16 mouse cellular contexts compared by ENCODE assay signal in genomic region chr16:10642857-10643633, GRCm38 (mm10).
DNase-seq lines count a peak whose midpoint lies in the region; ATAC-seq lines count a peak whose summit lies in the region.
"Had no signal": no experiment of that assay in that cellular context is flagged by ENCODE, and none has a peak within 500 bp of the region (broad histone marks: within the 10 kb centered on the region; RNA-seq: fewer than 3 reads in every experiment).

No protein-coding gene starts in this region.

- H3K4me2 ChIP-seq in heart, embryonic 11.5 days: no peak overlapping the region
- H3K4me2 ChIP-seq in midbrain, embryonic 13.5 days (replicated peaks): no peak overlapping the region
- H3K4me2 ChIP-seq: forebrain, embryonic 13.5 days; midbrain, embryonic 11.5 days; neural tube, embryonic 15.5 days had no signal

- WGBS in heart, embryonic 11.5 days (ENCODE audit: insufficient replicate concordance): 36% methylated on average over 4 of the region's 4 CpGs
- 47% methylated on average over 4 of the region's 4 CpGs for WGBS in midbrain, embryonic 13.5 days

- no peaks in the 10 kb centered on the region for H3K36me3 ChIP-seq in heart, embryonic 11.5 days (ENCODE audit: control insufficient read depth, insufficient read depth, low read length)
- H3K36me3 ChIP-seq in midbrain, embryonic 13.5 days: 0 out of 2 replicates have a peak, but pooled peaks cover 4% of the 10 kb centered on the region
- H3K36me3 ChIP-seq: neural tube, embryonic 15.5 days had no signal

- H3K4me1 ChIP-seq in heart, embryonic 11.5 days (ENCODE audit: control insufficient read depth, insufficient read depth, low read length): peaks cover 19% of the 10 kb centered on the region
- H3K4me1 ChIP-seq in midbrain, embryonic 13.5 days (replicated peaks): 0 out of 2 replicates have a peak, but pooled peaks cover 2% of the 10 kb centered on the region
- H3K4me1 ChIP-seq: forebrain, embryonic 13.5 days had no signal

- no peak overlapping the region for H3K27ac ChIP-seq in heart, embryonic 11.5 days (ENCODE audit: low read depth, low read length)
- H3K27ac ChIP-seq in midbrain, embryonic 13.5 days: no peak overlapping the region
- H3K27ac ChIP-seq: forebrain, embryonic 13.5 days; liver, embryonic 14.5 days; neural tube, embryonic 15.5 days had no signal

- no peak overlapping the region for H3K4me3 ChIP-seq in heart, embryonic 11.5 days (ENCODE audit: low read depth, low read length)
- H3K4me3 ChIP-seq in midbrain, embryonic 13.5 days (replicated peaks): no peak overlapping the region
- H3K4me3 ChIP-seq: forebrain, embryonic 13.5 days; neural tube, embryonic 15.5 days had no signal

- no peaks in the 10 kb centered on the region for H3K9me3 ChIP-seq in heart, embryonic 11.5 days (replicated peaks; ENCODE audit: control insufficient read depth, low read length)
- H3K9me3 ChIP-seq in midbrain, embryonic 13.5 days: no peaks in the 10 kb centered on the region
- H3K9me3 ChIP-seq: forebrain, embryonic 13.5 days; G1E; neural tube, embryonic 15.5 days had no signal

- H3K27me3 ChIP-seq in heart, embryonic 11.5 days (ENCODE audit: control insufficient read depth, insufficient read depth, low read length): no peaks in the 10 kb centered on the region
- H3K27me3 ChIP-seq in midbrain, embryonic 13.5 days: no peaks in the 10 kb centered on the region
- H3K27me3 ChIP-seq: forebrain, embryonic 13.5 days; neural tube, embryonic 15.5 days had no signal

- H3K9ac ChIP-seq in heart, embryonic 11.5 days (ENCODE audit: low read depth, low read length): no peak overlapping the region
- H3K9ac ChIP-seq in midbrain, embryonic 13.5 days (replicated peaks): no peak overlapping the region
- H3K9ac ChIP-seq: forebrain, embryonic 13.5 days; liver, embryonic 14.5 days; neural tube, embryonic 15.5 days had no signal

- DNase-seq in heart, postnatal 4 days: peak; percentile 55
- peak; percentile 52 for DNase-seq in NIH3T3 (ENCODE audit: low read depth)
- DNase-seq in gastrocnemius, postnatal 14 days: peak; percentile 24
- peak; percentile 87 for DNase-seq in skeletal muscle tissue, adult 2 months (ENCODE audit: low read depth, low spot score)
- no peak for DNase-seq in right cerebral cortex, postnatal 10 days (ENCODE audit: low spot score in 2 of 2)
- DNase-seq: cerebellum, postnatal 36 days; kidney, adult 11 months; kidney, postnatal 36 days; layer of hippocampus, postnatal 36 days had no signal

- intact Hi-C loops in gastrocnemius, postnatal 14 days (cut with DNase I; ENCODE audit: low total_unique reads): loop anchor here (5.0 kb wide), 1 partner anchor 139 kb away; no protein-coding TSS in a partner anchor

- no peak for ATAC-seq in heart, embryonic 11.5 days (replicated peaks; ENCODE audit: insufficient number of reproducible peaks, low FRiP score, low TSS enrichment)
- no peak for ATAC-seq in midbrain, embryonic 13.5 days
- ATAC-seq: forebrain, embryonic 13.5 days had no signal

Comparison
In these comparisons a context has a peak if more than half of its experiments do, and no peak if none do; other contexts are left out.
1. DNase-seq: peak in heart, postnatal 4 days (single experiment), NIH3T3 (single experiment), gastrocnemius, postnatal 14 days (single experiment) and skeletal muscle tissue, adult 2 months (single experiment); none in right cerebral cortex, postnatal 10 days (0 of 2).